Mouse (Mus musculus) Muller cell, postnatal 12 days (primary cell): ENCODE measurements around the gene Lyrm1.

Experiments used
- DNase-seq: peaks from one replicate; pipeline ENCODE4 v3.0.0-alpha.2; 2015; ENCODE audit errors: inconsistent ontology term

Lyrm1 gene

GRCm38 (mm10) chr7:119895639-119896512 is at the start of gene Lyrm1, which contains the start of gene Dcun1d3:
TSS of gene Lyrm1 (plus strand) at chr7:119895861.
TSS of gene Dcun1d3 (minus strand) at chr7:119896298.
- DNase-seq = peak; percentile 100

- DNase-seq = no peak
Observed at GRCm38 (mm10) chr7:119847396-119847795, 48.3 kb upstream of the Lyrm1 start.

- DNase-seq = no peak
Observed at GRCm38 (mm10) chr7:119849096-119849495, 46.6 kb upstream of the Lyrm1 start.

- DNase-seq = peak; percentile 51
Observed at GRCm38 (mm10) chr7:119850737-119851136, 44.9 kb upstream of the Lyrm1 start.

GRCm38 (mm10) chr7:119852494-119852893 is 43.2 kb upstream of the Lyrm1 start:
- no peak for DNase-seq

GRCm38 (mm10) chr7:119853186-119853585 is 42.5 kb upstream of the Lyrm1 start:
- no peak for DNase-seq

- DNase-seq = no peak
Observed at GRCm38 (mm10) chr7:119854362-119854761, 41.3 kb upstream of the Lyrm1 start.

- DNase-seq = no peak
Observed at GRCm38 (mm10) chr7:119855031-119855430, 40.6 kb upstream of the Lyrm1 start.

GRCm38 (mm10) chr7:119859476-119859875 is 36.2 kb upstream of the Lyrm1 start:
- no peak for DNase-seq

GRCm38 (mm10) chr7:119860116-119860515 is 35.5 kb upstream of the Lyrm1 start:
- no peak for DNase-seq

GRCm38 (mm10) chr7:119860554-119860953 is 35.1 kb upstream of the Lyrm1 start:
- DNase-seq = no peak

- no peak for DNase-seq
Observed at GRCm38 (mm10) chr7:119860971-119861334, 34.7 kb upstream of the Lyrm1 start.

GRCm38 (mm10) chr7:119861335-119862091 is 34.1 kb upstream of the Lyrm1 start:
- DNase-seq = peak; percentile 79

- no peak for DNase-seq
Observed at GRCm38 (mm10) chr7:119862167-119862566, 33.5 kb upstream of the Lyrm1 start.

GRCm38 (mm10) chr7:119864500-119864899 is 31.2 kb upstream of the Lyrm1 start:
- DNase-seq = no peak

GRCm38 (mm10) chr7:119866136-119866535 is 29.5 kb upstream of the Lyrm1 start:
- no peak for DNase-seq

- no peak for DNase-seq
Observed at GRCm38 (mm10) chr7:119872204-119872603, 23.5 kb upstream of the Lyrm1 start.

GRCm38 (mm10) chr7:119873050-119873449 is 22.6 kb upstream of the Lyrm1 start:
- no peak for DNase-seq

GRCm38 (mm10) chr7:119875776-119876440 is 19.8 kb upstream of the Lyrm1 start:
- peak; percentile 84 for DNase-seq

- no peak for DNase-seq
Observed at GRCm38 (mm10) chr7:119879171-119879570, 16.5 kb upstream of the Lyrm1 start.

- no peak for DNase-seq
Observed at GRCm38 (mm10) chr7:119880345-119880744, 15.3 kb upstream of the Lyrm1 start.

GRCm38 (mm10) chr7:119881229-119881628 is 14.4 kb upstream of the Lyrm1 start:
- no peak for DNase-seq
